Mouse (Mus musculus) forebrain, embryonic 11.5 days (tissue): ENCODE results near the gene Btg4. TPM values are rescaled to one million over a fixed set of nuclear protein-coding genes. Genes with fewer than 3 reads are reported as not detected.
A peak's percentile ranks its signal among the peaks of the same experiment; 100 is the strongest.

Source experiments
- ATAC-seq: fragments of 200-750 bp; cut with Nextera tagmentation; replicated peaks from 2 replicates; pipeline ENCODE4 v1.8.0; 2017; ENCODE audit warnings: moderate TSS enrichment; ENCODE audit not compliant: low FRiP score
- DNase-seq: peaks from one replicate; pipeline ENCODE4 v3.0.0-alpha.2; 2017; ENCODE audit warnings: low spot score
- H3K27ac ChIP-seq: fragments of 300-500 bp; sonication (generic); 2 replicates; pipeline ENCODE4 v1.5.1; 2014; ENCODE audit warnings: low read depth, low read length
- H3K27me3 ChIP-seq: fragments of 300-500 bp; sonication (generic); 2 replicates; pipeline ENCODE4 v1.6.1; 2014; ENCODE audit warnings: mild to moderate bottlenecking, low read length, mixed read lengths; ENCODE audit not compliant: control insufficient read depth, insufficient read depth
- H3K36me3 ChIP-seq: fragments of 300-500 bp; sonication (generic); 2 replicates; pipeline ENCODE4 v1.6.1; 2014; ENCODE audit warnings: mild to moderate bottlenecking, low read length, moderate library complexity, mixed read lengths; ENCODE audit not compliant: control insufficient read depth, insufficient read depth
- H3K4me1 ChIP-seq: fragments of 300-500 bp; sonication (generic); replicated peaks from 2 replicates; pipeline ENCODE4 v1.6.1; 2014; ENCODE audit warnings: low read length, mixed read lengths; ENCODE audit not compliant: control insufficient read depth, insufficient read depth
- H3K4me2 ChIP-seq: fragments of 300-500 bp; sonication (generic); 2 replicates; pipeline ENCODE4 v1.6.1; 2014; ENCODE audit warnings: low read depth, mild to moderate bottlenecking, low read length, moderate library complexity, mixed read lengths; ENCODE audit not compliant: severe bottlenecking
- H3K4me3 ChIP-seq: fragments of 300-500 bp; sonication (generic); 2 replicates; pipeline ENCODE4 v1.5.1; 2014; ENCODE audit warnings: low read depth, low read length
- H3K9ac ChIP-seq: fragments of 300-500 bp; sonication (generic); 2 replicates; pipeline ENCODE4 v1.6.1; 2014; ENCODE audit warnings: low read length
- H3K9me3 ChIP-seq: fragments of 300-500 bp; sonication (generic); 2 replicates; pipeline ENCODE4 v1.6.1; 2016; ENCODE audit warnings: low read length, mixed read lengths; ENCODE audit not compliant: control insufficient read depth
- WGBS: fragments of 180-500 bp; shearing (Covaris S2); extraction: QIAGEN DNeasy Blood & Tissue Kit; methylation state at CpG from one replicate; pipeline ENCODE4 v1.1.7; 2014; 5-methylcytosine and 5-hydroxymethylcytosine counted together
- polyA plus RNA-seq: library from polyadenylated mRNA; unstranded; fragments of >200 nt; fragmentation: Nextera tagmentation; extraction: Ambion mirVana; gene quantifications from 2 replicates; pipeline ENCODE4 v1.2.1, GENCODE M21; 2014

The Btg4 gene
- polyA plus RNA-seq, 1 experiment from 2014 or later = not detected

DNA sequence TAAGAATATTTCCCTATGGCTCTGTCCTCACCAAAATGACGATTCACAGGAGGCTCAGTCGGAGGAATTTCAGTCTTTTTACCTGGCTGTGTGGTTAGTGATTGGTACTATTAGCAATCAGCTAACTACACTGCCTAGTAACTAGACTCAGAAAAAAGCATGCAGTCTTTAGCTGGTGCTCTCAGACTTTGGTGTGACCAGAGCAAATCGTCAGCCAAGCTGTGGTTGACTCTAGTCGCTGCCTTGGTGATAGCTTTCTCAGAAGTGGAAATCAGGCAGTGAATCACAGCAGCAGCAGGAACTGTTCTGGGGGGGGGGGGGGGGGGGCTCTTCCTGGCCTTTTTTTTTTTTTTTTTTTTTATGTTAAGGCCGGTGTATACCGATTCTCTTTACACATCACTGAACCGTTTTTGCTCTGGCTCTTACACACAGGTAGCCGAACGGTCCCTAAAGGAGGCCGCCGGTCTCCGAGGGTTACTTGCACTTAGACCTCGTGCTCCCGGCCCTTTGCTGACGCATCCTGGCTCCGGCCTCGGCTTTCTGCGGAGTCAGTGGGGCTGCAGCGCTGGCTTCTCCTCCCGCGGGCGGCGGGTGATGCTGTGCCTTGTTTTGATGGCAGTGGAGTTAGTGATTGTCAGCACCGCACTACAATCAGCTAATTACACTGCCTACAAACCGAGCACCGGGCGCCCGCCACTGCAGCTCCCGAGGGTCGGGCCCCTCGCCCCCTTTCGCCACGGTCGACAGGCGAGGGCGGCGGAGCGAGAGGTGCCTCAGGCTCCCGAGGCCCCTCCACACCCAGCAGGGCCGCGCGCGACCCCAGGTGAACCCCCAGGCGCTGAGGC lies 42.5 kb downstream of the Btg4 start:
- H3K9ac ChIP-seq = peak overlapping the region; percentile 66
- DNase-seq = peak; percentile 77
- WGBS = 2% methylated on average over 44 of the region's 44 CpGs
- H3K4me1 ChIP-seq = peaks cover 2% of the 10 kb centered on the region; the same call in 1 of the 2 replicates
- peaks cover 6% of the 10 kb centered on the region; the same call in 1 of the 2 replicates for H3K27me3 ChIP-seq
- ATAC-seq = peak; percentile 73
- H3K9me3 ChIP-seq = no peaks in the 10 kb centered on the region
- H3K4me2 ChIP-seq = peak overlapping the region; percentile 97
- H3K4me3 ChIP-seq = peak overlapping the region; percentile 46
- H3K27ac ChIP-seq = no peak overlapping the region
- no peaks in the 10 kb centered on the region for H3K36me3 ChIP-seq

DNA sequence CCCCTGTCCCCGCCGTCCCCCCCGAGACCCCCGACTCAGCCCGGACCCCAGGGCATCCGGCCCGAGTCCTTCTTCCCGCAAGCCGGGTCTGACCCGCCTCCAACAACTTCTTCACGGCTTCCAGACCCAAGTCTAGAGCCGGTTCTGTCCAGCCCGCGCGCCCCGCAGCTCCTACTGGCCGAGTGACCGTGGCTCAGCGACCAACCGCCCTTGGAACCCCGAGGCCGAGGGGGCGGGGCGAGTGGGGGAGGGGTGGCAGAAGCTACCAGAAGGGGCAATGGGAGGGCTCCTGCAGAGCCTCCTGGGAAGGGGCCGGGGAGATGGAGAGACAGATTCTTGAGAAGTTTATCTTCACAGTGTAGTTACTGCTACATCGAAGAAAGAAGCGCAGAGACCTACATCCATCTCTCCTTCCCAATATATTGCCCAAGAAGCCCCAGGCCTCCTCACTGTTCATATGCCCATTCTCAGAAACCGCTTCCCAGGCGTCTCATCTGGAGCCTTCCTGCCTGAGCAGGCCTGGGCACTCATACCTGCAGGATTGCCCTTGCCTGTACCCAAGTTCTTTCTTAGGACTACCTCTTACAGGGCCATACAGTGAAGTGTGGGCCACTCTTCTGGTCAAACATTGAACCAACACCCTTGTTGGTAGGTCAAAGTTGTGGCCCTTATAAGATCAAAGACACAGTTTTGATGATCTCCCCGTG lies 43.3 kb downstream of the Btg4 start:
- Histone ChIP-seq H3K27ac (no peak overlapping the region), H3K4me2 (peak overlapping the region; percentile 97), H3K27me3 (peaks cover 6% of the 10 kb centered on the region; the same call in 1 of the 2 replicates), H3K9me3 (no peaks in the 10 kb centered on the region), H3K9ac (peak overlapping the region; percentile 66), H3K4me1 (peaks cover 2% of the 10 kb centered on the region; the same call in 1 of the 2 replicates), H3K4me3 (peak overlapping the region; percentile 46), H3K36me3 (no peaks in the 10 kb centered on the region)
- ATAC-seq (peak; percentile 76), DNase-seq (peak; percentile 84)
- WGBS = 13% methylated on average over 27 of the region's 30 CpGs

DNA sequence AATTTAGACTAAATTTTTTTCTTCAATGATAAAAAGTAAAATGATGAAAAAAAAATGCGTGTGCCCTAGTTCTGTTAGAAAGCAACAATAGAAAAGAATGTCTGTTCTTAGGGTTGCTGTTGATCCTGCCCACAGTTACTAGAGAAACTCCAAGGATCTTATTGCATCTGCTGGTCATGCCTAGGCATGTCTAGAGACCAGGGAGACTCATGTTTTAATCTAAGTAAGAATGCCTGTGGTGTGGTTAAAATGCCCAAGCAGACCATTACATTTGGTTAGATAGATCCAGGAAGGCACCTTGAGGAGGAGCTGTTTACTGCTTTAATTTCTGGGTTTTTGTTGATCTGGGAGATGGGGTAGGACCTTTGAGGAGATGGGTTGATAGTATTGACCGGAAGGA lies 45.0 kb downstream of the Btg4 start:
- 84% methylated on average over 2 of the region's 2 CpGs for WGBS
- Histone ChIP-seq H3K4me1 (peaks cover 2% of the 10 kb centered on the region; the same call in 1 of the 2 replicates), H3K9me3 (no peaks in the 10 kb centered on the region), H3K36me3 (no peaks in the 10 kb centered on the region), H3K27ac (no peak overlapping the region), H3K4me3 (no peak overlapping the region), H3K9ac (no peak overlapping the region), H3K27me3 (peaks cover 6% of the 10 kb centered on the region; the same call in 1 of the 2 replicates), H3K4me2 (no peak overlapping the region)
- ATAC-seq (no peak), DNase-seq (no peak)

DNA sequence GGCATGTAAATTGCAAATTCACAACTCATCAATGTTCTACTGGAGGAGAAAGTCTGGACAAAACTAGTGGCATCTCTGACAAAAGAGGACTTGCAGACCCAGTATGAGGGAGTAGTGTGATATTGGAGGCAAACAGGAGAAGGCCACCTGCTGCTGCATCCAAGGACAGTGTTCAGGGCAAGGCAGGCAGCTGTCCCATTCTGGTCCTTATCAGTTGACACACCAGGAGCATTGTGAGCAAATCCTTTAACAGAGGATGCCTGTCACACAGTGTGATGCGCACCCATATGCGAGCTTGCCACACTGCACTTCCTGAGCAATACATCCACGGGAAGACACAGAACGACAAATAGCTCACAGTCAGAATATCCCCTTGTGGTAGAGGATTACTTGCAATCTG lies 54.1 kb downstream of the Btg4 start:
- Histone ChIP-seq H3K4me3 (no peak overlapping the region), H3K4me1 (no peaks in the 10 kb centered on the region), H3K27me3 (no peaks in the 10 kb centered on the region), H3K27ac (no peak overlapping the region), H3K9ac (no peak overlapping the region), H3K36me3 (no peaks in the 10 kb centered on the region), H3K9me3 (no peaks in the 10 kb centered on the region), H3K4me2 (no peak overlapping the region)
- DNase-seq (no peak), ATAC-seq (no peak)
- 88% methylated on average over 4 of the region's 4 CpGs for WGBS

DNA sequence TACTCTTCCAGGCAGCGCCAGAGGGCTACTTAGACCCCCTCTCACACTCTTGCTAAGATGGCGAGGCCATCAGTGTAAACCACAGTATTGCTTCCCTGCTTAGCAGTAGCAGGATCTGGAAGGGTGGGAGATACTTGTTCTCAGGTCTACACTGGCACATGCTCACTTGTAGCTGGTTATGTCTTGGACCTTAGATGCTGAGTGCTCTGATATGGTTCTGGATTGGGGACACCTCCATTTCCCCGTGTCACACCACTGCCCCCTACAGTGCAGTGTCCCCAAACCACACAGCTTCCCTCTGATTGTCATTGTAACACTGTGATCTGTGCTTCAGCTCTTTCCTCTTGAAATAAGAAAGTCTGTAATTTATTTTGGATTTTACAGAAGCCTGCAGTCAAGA lies 76.3 kb downstream of the Btg4 start:
- 62% methylated on average over 3 of the region's 3 CpGs for WGBS

DNA sequence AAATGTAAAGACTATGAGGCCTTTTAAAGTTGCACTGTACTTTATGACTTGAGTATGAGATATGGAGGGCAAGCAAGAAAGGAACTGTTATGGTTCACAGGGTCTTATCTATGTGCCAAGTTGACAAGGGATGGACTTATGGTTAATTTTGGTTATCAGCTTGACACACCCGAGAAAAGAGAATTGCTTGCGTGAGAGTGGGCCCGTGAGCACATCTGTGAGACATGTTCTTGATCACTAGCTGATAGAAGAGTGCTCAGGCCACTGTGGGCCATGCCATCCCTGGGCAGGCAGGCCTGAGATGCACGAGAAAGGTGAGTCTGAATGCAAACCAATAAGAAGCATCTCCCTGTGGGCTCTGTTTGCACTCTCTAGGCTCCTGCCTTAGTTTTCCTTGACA lies 76.7 kb downstream of the Btg4 start:
- DNase-seq = no peak
- ATAC-seq = no peak
- Histone ChIP-seq H3K4me3 (no peak overlapping the region), H3K4me1 (no peaks in the 10 kb centered on the region), H3K27me3 (no peaks in the 10 kb centered on the region), H3K9ac (no peak overlapping the region), H3K4me2 (no peak overlapping the region), H3K9me3 (no peaks in the 10 kb centered on the region), H3K36me3 (no peaks in the 10 kb centered on the region), H3K27ac (no peak overlapping the region)
- 90% methylated on average over 4 of the region's 4 CpGs for WGBS

More for the DNA sequence above, 76.3 kb downstream of the Btg4 start:
- DNase-seq (no peak), ATAC-seq (no peak)
- Histone ChIP-seq H3K27ac (no peak overlapping the region), H3K9me3 (no peaks in the 10 kb centered on the region), H3K9ac (no peak overlapping the region), H3K27me3 (no peaks in the 10 kb centered on the region), H3K36me3 (no peaks in the 10 kb centered on the region), H3K4me3 (no peak overlapping the region), H3K4me1 (no peaks in the 10 kb centered on the region), H3K4me2 (no peak overlapping the region)

DNA sequence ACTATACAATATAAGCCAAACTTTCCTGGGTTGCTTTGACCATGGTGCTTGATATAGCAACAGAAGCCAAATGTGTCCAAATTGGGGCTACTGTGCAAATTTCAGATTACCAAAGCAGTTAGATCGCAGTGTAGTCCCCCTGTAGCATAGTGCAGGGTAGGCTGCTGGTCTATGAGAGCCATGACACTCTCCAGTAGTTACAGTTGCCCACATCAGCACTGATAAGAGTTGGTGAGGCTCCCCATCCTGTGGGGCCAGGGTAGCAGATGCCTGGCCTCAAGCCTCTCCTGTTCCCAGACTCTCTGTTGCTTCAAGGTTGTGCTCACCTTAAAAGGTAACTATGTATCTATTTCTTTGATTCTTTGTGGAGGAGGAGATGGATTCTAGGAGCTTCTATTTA lies 77.1 kb downstream of the Btg4 start:
- Histone ChIP-seq H3K9me3 (no peaks in the 10 kb centered on the region), H3K36me3 (no peaks in the 10 kb centered on the region), H3K9ac (no peak overlapping the region), H3K4me2 (no peak overlapping the region), H3K4me1 (no peaks in the 10 kb centered on the region), H3K4me3 (no peak overlapping the region), H3K27me3 (no peaks in the 10 kb centered on the region), H3K27ac (no peak overlapping the region)
- no peak for DNase-seq
- ATAC-seq = no peak
- WGBS = 75% methylated on average over 1 of the region's 1 CpGs

DNA sequence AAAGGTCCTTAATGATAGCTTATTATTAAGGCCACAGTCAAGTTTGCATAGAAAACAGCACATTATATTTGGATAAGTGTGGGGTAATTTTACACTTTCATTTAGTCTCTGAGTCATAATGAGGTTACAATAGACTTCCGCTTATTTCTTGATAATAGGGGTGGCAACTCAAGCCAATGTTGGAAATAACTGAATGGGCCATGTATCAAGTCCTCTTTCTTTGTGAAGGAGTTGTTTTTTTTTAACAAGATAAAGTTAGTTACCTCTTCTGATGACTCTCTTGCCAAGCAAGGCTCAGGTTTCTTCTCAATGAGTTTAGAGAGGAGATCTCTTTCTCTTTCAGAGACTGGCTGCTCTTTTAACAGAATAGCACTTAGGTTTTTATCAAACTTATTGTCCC lies 77.6 kb downstream of the Btg4 start:
- no peak for DNase-seq
- H3K36me3 ChIP-seq = no peaks in the 10 kb centered on the region
- no peak overlapping the region for H3K4me3 ChIP-seq
- no peak for ATAC-seq
- no peaks in the 10 kb centered on the region for H3K27me3 ChIP-seq
- no peak overlapping the region for H3K9ac ChIP-seq
- H3K9me3 ChIP-seq = no peaks in the 10 kb centered on the region
- H3K4me2 ChIP-seq = no peak overlapping the region
- H3K4me1 ChIP-seq = no peaks in the 10 kb centered on the region
- H3K27ac ChIP-seq = no peak overlapping the region
- 92% methylated on average over 1 of the region's 1 CpGs for WGBS
